Mouse (Mus musculus) cerebellum, postnatal 14 days (tissue): ENCODE measurements around the gene Gemin5.
"Not testable (repeated sequence)": the region's sequence is repeated elsewhere in the genome, so short reads cannot be mapped to it uniquely, and the experiment has no call there.

Source experiments
- DNase-seq, 2 experiments: peaks; one replicate each; pipeline ENCODE4 v3.0.0; 2021; ENCODE audit warnings: mixed read lengths in 2 of 2

Gene Gemin5

GRCm38 (mm10) chr11:58107009-58107408 is 61.3 kb downstream of the Gemin5 start:
- DNase-seq = peak in 1 of 2 experiments; percentile 16

- DNase-seq = no peak
Observed at GRCm38 (mm10) chr11:58104351-58104791, 64.0 kb downstream of the Gemin5 start.

GRCm38 (mm10) chr11:58103697-58104306 is 64.5 kb downstream of the Gemin5 start, which contains the start of gene Cnot8:
Gene Cnot8 (plus strand): TSS chr11:58104153.
- peak; percentile 99 for DNase-seq

- DNase-seq = no peak
Observed at GRCm38 (mm10) chr11:58103344-58103653, 65.0 kb downstream of the Gemin5 start.

GRCm38 (mm10) chr11:58102581-58103343 is 65.6 kb downstream of the Gemin5 start:
- DNase-seq = no peak

GRCm38 (mm10) chr11:58102146-58102545 is 66.2 kb downstream of the Gemin5 start:
- DNase-seq = no peak

- no peak for DNase-seq
Observed at GRCm38 (mm10) chr11:58101194-58101720, 67.1 kb downstream of the Gemin5 start.

GRCm38 (mm10) chr11:58100006-58100405 is 68.3 kb downstream of the Gemin5 start:
- no peak for DNase-seq

- DNase-seq = not testable (repeated sequence)
Observed at GRCm38 (mm10) chr11:58098366-58098720, 70.0 kb downstream of the Gemin5 start.

- peak in 1 of 2 experiments; percentile 34 for DNase-seq
Observed at GRCm38 (mm10) chr11:58097621-58098365, 70.5 kb downstream of the Gemin5 start.

- DNase-seq = peak; percentile 58 to 71
Observed at GRCm38 (mm10) chr11:58096821-58097620, 71.3 kb downstream of the Gemin5 start.

GRCm38 (mm10) chr11:58096160-58096559 is 72.2 kb downstream of the Gemin5 start:
- no peak for DNase-seq

- DNase-seq = no peak
Observed at GRCm38 (mm10) chr11:58095561-58095960, 72.8 kb downstream of the Gemin5 start.

GRCm38 (mm10) chr11:58094766-58095165 is 73.6 kb downstream of the Gemin5 start:
- DNase-seq = no peak

GRCm38 (mm10) chr11:58093021-58093528 is 75.3 kb downstream of the Gemin5 start, which contains the start of gene Gm12248:
Gene Gm12248 (minus strand): TSS chr11:58093134.
- DNase-seq = no peak

- no peak for DNase-seq
Observed at GRCm38 (mm10) chr11:58092541-58092940, 75.8 kb downstream of the Gemin5 start.

GRCm38 (mm10) chr11:58081716-58082115 is 86.6 kb downstream of the Gemin5 start:
- DNase-seq = no peak

GRCm38 (mm10) chr11:58077270-58077669 is 91.1 kb downstream of the Gemin5 start:
- no peak for DNase-seq

GRCm38 (mm10) chr11:58072978-58073377 is 95.4 kb downstream of the Gemin5 start:
- no peak for DNase-seq
